Mouse (Mus musculus) megakaryocyte, embryonic 14.5 days (primary cell): ENCODE measurements around the gene Bhlhe23.

Experiments
- FLI1 ChIP-seq: IDR thresholded peaks from 2 replicates; pipeline ENCODE4 v1.6.1; 2012; ENCODE audit warnings: low read length, inconsistent platforms, mixed read lengths
- GATA1 ChIP-seq: IDR thresholded peaks from 3 replicates; pipeline ENCODE4 v1.6.1; 2012; ENCODE audit warnings: mixed read lengths, low read length, inconsistent platforms, borderline replicate concordance

GRCm38 (mm10) chr2:180813982-180814568 is 37.4 kb upstream of the Bhlhe23 start:
- TF ChIP-seq GATA1 (no peak), FLI1 (no peak)
